Mouse (Mus musculus) lung, postnatal 0 days (tissue): ENCODE results near the gene Olfr432. TPM values are rescaled to one million over a fixed set of nuclear protein-coding genes. Genes with fewer than 3 reads are reported as not detected.
A peak's percentile ranks its signal among the peaks of the same experiment; 100 is the strongest.

ENCODE experiments used
- ATAC-seq: fragments of 200-750 bp; cut with Nextera tagmentation; 2 replicates; pipeline ENCODE4 v1.8.0; 2017; ENCODE audit warnings: moderate library complexity
- DNase-seq: peaks from one replicate; pipeline ENCODE4 v3.0.0-alpha.2; 2016; ENCODE audit warnings: low spot score
- H3K27ac ChIP-seq: fragments of 300-500 bp; sonication (generic); 2 replicates; pipeline ENCODE4 v1.5.1; 2014; ENCODE audit warnings: antibody characterized with exemption, mild to moderate bottlenecking, low read length, mixed read lengths
- H3K27me3 ChIP-seq: fragments of 300-500 bp; sonication (generic); replicated peaks from 2 replicates; pipeline ENCODE4 v1.6.1; 2014; ENCODE audit warnings: low read length, mixed read lengths; ENCODE audit not compliant: insufficient read depth
- H3K36me3 ChIP-seq: fragments of 300-500 bp; sonication (generic); 2 replicates; pipeline ENCODE4 v1.6.1; 2014; ENCODE audit warnings: low read length, mixed read lengths; ENCODE audit not compliant: insufficient read depth
- H3K4me1 ChIP-seq: fragments of 300-500 bp; sonication (generic); 2 replicates; pipeline ENCODE4 v1.6.1; 2014; ENCODE audit warnings: antibody characterized with exemption, low read depth, low read length, mixed read lengths; ENCODE audit not compliant: insufficient read depth
- H3K4me2 ChIP-seq: fragments of 300-500 bp; sonication (generic); replicated peaks from 2 replicates; pipeline ENCODE4 v1.6.1; 2014; ENCODE audit warnings: low read depth, mild to moderate bottlenecking, low read length, moderate library complexity, mixed read lengths
- H3K4me3 ChIP-seq: fragments of 300-500 bp; sonication (generic); 2 replicates; pipeline ENCODE4 v1.5.1; 2014; ENCODE audit warnings: low read depth, low read length
- H3K9ac ChIP-seq: fragments of 300-500 bp; sonication (generic); replicated peaks from 2 replicates; pipeline ENCODE4 v1.6.1; 2014; ENCODE audit warnings: low read depth, mild to moderate bottlenecking
- H3K9me3 ChIP-seq: fragments of 300-500 bp; sonication (generic); 2 replicates; pipeline ENCODE4 v1.6.1; 2016; ENCODE audit warnings: low read length, mixed read lengths
- CTCF ChIP-seq: IDR thresholded peaks from 2 replicates; pipeline ENCODE4 v1.5.1; 2016; ENCODE audit warnings: antibody characterized with exemption, mild to moderate bottlenecking
- EP300 ChIP-seq: IDR thresholded peaks from 2 replicates; pipeline ENCODE4 v1.6.1; 2016; ENCODE audit warnings: antibody characterized with exemption, mild to moderate bottlenecking, control low read depth
- WGBS: fragments of 180-500 bp; shearing (Covaris S2); extraction: QIAGEN DNeasy Blood & Tissue Kit; methylation state at CpG from one replicate; pipeline ENCODE4 v1.1.7; 2014; 5-methylcytosine and 5-hydroxymethylcytosine counted together
- polyA plus RNA-seq: library from polyadenylated mRNA; unstranded; fragments of >200 nt; fragmentation: Nextera tagmentation; extraction: Ambion mirVana; gene quantifications from 2 replicates; pipeline ENCODE4 v1.2.1, GENCODE M21; 2015

The Olfr432 gene
- polyA plus RNA-seq, 1 experiment from 2014 or later: not detected

DNA sequence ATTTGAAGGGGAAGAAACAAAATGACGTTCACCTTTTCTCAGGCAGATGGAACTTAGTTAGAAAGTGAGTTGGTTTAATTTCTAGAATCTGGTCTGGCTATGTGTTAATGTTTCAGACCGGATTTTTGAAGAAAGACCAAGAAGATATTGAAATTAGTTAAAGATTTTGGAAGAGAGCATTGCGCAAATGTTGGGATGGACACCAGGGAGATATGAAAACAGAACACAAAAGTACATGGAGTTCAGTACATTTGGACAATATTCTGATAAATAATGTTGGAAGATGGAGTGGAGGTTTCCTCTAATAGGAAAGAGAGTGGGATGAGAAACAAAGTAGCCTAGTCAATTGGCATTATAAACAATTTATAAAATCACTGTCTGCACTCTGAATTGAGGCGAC lies 2.5 kb downstream of the Olfr432 start:
- ATAC-seq (no peak), DNase-seq (no peak)
- Histone ChIP-seq H3K4me3 (no peak overlapping the region), H3K27ac (no peak overlapping the region), H3K27me3 (no peaks in the 10 kb centered on the region), H3K4me1 (no peaks in the 10 kb centered on the region), H3K9me3 (no peaks in the 10 kb centered on the region), H3K36me3 (no peaks in the 10 kb centered on the region), H3K4me2 (no peak overlapping the region), H3K9ac (no peak overlapping the region)
- 78% methylated on average over 4 of the region's 4 CpGs for WGBS
- peak; percentile 49; the same call in 1 of the 2 replicates for TF ChIP-seq EP300
- TF ChIP-seq CTCF: no peak

DNA sequence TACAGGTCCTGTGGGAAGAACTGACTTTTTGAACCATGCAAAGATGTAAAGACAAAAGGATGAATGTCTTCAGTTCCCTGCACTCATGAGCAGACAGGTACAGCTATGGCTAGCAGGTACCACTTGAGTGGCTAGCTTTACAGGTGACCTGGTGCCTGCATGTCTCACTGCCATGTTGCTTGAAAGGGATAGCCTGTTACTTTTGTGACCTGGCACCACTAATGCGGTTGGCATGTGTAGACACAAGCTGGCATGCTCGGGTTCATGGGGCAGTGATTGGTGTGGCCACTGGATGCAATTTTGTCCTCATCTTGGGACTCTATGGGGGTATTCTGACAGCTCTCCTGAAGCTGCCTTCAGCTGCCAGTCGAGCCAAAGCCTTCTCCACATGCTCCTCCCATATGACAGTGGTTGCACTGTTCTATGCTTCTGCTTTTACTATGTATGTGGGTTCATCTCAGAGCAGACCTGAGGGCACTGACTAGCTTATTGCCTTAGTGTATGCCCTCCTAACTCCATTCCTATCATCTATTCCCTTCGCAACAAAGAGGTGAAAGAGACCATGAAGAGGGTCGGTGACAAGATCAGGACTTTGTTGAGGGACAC lies 3.0 kb downstream of the Olfr432 start:
- 72% methylated on average over 5 of the region's 5 CpGs for WGBS
- DNase-seq (no peak), ATAC-seq (no peak)
- no peaks in the 10 kb centered on the region for H3K4me1 ChIP-seq
- H3K27ac ChIP-seq: no peak overlapping the region
- H3K4me2 ChIP-seq: no peak overlapping the region
- H3K9ac ChIP-seq: no peak overlapping the region
- TF ChIP-seq CTCF (no peak), EP300 (no peak)
- H3K9me3 ChIP-seq: no peaks in the 10 kb centered on the region
- no peaks in the 10 kb centered on the region for H3K36me3 ChIP-seq
- H3K4me3 ChIP-seq: no peak overlapping the region
- H3K27me3 ChIP-seq: no peaks in the 10 kb centered on the region

DNA sequence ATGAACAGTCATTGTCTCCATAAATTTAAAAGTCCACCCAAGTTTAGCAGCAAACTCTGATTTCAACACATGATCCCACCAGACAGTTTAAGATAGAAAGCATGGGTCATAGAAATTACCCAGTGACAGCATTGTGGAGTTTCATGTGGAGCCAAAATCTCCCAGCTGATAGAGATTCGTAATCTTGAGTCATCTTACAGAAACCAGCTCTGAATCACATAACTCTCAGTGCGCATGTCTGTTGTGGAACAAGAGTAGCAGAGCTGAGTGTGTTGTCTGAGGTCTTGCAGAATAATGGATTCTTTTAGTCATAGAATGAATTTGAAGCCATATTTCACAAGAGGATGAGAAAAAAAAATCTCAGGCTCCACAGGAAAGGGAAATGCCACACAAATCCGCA lies 4.0 kb downstream of the Olfr432 start:
- Histone ChIP-seq H3K27me3 (no peaks in the 10 kb centered on the region), H3K4me1 (no peaks in the 10 kb centered on the region), H3K9ac (no peak overlapping the region), H3K4me2 (no peak overlapping the region), H3K36me3 (no peaks in the 10 kb centered on the region), H3K9me3 (no peaks in the 10 kb centered on the region), H3K4me3 (no peak overlapping the region), H3K27ac (no peak overlapping the region)
- TF ChIP-seq EP300: no peak
- TF ChIP-seq CTCF: no peak
- ATAC-seq: 0 out of 2 replicates have a peak, but pooled peaks have one; percentile 16
- peak; percentile 65 for DNase-seq
- WGBS: 64% methylated on average over 3 of the region's 3 CpGs

DNA sequence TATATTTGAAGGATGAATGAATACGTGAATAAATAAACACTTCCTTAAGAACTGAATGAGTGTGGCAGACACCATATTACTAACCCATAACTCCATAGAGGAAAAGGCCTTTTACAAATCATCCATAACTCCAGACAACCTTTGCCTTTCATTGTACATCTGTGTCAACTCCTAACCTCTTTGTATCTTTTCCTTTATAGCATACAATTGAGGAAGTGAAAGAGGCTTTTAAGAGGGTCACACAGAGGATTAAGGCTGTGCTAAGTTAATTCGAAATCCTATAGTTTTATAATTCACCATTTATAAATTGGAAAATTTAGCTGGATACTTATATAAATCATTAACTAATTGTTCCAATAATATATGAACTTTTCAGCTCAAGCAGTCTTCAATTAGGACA lies 6.2 kb downstream of the Olfr432 start:
- no peaks in the 10 kb centered on the region for H3K9me3 ChIP-seq
- no peak overlapping the region for H3K9ac ChIP-seq
- no peaks in the 10 kb centered on the region for H3K36me3 ChIP-seq
- ATAC-seq: no peak
- no peaks in the 10 kb centered on the region for H3K4me1 ChIP-seq
- DNase-seq: no peak
- H3K27ac ChIP-seq: no peak overlapping the region
- H3K4me3 ChIP-seq: no peak overlapping the region
- 70% methylated on average over 2 of the region's 2 CpGs for WGBS
- TF ChIP-seq CTCF (no peak), EP300 (no peak)
- H3K27me3 ChIP-seq: no peaks in the 10 kb centered on the region
- H3K4me2 ChIP-seq: no peak overlapping the region

DNA sequence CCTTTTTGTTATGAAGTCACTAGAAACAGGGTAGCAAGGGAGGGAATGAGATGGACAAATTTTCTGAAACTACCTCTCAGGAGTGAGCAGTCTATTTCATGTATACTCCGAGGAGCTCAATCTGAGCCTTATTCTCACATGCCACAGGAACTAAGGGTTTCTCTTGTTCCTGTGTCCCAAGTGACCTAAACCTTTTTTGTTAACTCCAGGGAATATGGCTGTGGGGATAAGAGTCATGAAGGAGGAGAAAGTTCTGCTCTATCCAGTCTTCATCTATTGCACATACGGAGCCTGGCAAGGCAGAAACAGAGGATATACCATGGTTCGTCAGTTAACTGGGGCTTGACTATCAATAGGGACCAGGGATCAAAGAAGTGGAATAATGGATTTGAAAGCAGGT lies 17.3 kb downstream of the Olfr432 start, which contains the start of gene Olfr430:
Gene Olfr430, plus strand, starts transcription at position 301 of the 400 bp plus-strand sequence.
- no peak for ATAC-seq
- no peak for DNase-seq
- H3K36me3 ChIP-seq: no peaks in the 10 kb centered on the region
- WGBS: 83% methylated on average over 3 of the region's 3 CpGs
- no peak within 1 kb of the TSS for H3K4me3 ChIP-seq
- no peaks in the 10 kb centered on the region for H3K27me3 ChIP-seq
- TF ChIP-seq EP300 (no peak), CTCF (no peak)
- no peak within 1 kb of the TSS for H3K27ac ChIP-seq
- H3K9me3 ChIP-seq: no peaks in the 10 kb centered on the region
- H3K4me1 ChIP-seq: no peaks in the 10 kb centered on the region
- H3K9ac ChIP-seq: no peak within 1 kb of the TSS
- no peak within 1 kb of the TSS for H3K4me2 ChIP-seq

DNA sequence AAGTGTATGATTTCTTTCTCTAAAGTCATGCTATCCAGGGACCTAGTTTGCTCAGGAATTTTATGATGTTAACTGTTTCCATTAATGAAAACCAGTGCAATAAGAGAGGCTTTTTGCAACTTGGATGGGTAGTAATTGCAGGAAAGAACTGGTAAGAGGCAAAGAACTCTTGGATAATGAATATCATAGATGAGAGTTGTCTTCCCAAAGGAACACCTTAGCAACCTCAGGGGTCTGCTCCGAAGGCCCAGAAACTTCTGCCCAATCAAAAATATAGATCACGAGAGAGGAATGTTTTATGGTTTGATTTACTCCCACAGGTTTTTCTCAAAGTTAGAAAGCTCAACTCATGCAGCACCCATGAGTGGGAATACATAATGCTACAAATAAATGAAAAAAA lies 35.0 kb downstream of the Olfr432 start, which contains the start of gene Olfr429:
Gene Olfr429, plus strand, starts transcription at position 301 of the 400 bp plus-strand sequence.
- H3K36me3 ChIP-seq: no peaks in the 10 kb centered on the region
- no peak within 1 kb of the TSS for H3K4me3 ChIP-seq
- H3K27me3 ChIP-seq: no peaks in the 10 kb centered on the region
- H3K9me3 ChIP-seq: no peaks in the 10 kb centered on the region
- no peaks in the 10 kb centered on the region for H3K4me1 ChIP-seq
- no peak within 1 kb of the TSS for H3K27ac ChIP-seq
- no peak for DNase-seq
- H3K4me2 ChIP-seq: no peak within 1 kb of the TSS
- WGBS: 81% methylated on average over 2 of the region's 2 CpGs
- no peak within 1 kb of the TSS for H3K9ac ChIP-seq
- ATAC-seq: no peak
- TF ChIP-seq EP300 (no peak), CTCF (no peak)
